Mouse (Mus musculus) forebrain, embryonic 16.5 days (tissue): ENCODE results near the gene Pex1. TPM values are rescaled to one million over a fixed set of nuclear protein-coding genes. Genes with fewer than 3 reads are reported as not detected.
"Not testable (repeated sequence)": the region's sequence is repeated elsewhere in the genome, so short reads cannot be mapped to it uniquely, and the experiment has no call there.

ENCODE experiments used
- ATAC-seq: fragments of 200-750 bp; cut with Nextera tagmentation; 2 replicates; pipeline ENCODE4 v1.8.0; 2017; ENCODE audit warnings: mild to moderate bottlenecking, moderate library complexity
- H3K27ac ChIP-seq: fragments of 300-500 bp; sonication (generic); 2 replicates; pipeline ENCODE4 v1.5.1; 2014; ENCODE audit warnings: low read length, control low read depth
- H3K27me3 ChIP-seq: fragments of 300-500 bp; sonication (generic); replicated peaks from 2 replicates; pipeline ENCODE4 v1.6.1; 2014; ENCODE audit warnings: low read length; ENCODE audit not compliant: control insufficient read depth, insufficient read depth
- H3K36me3 ChIP-seq: fragments of 300-500 bp; sonication (generic); 2 replicates; pipeline ENCODE4 v1.6.1; 2014; ENCODE audit not compliant: control insufficient read depth, insufficient read depth
- H3K4me1 ChIP-seq: fragments of 300-500 bp; sonication (generic); replicated peaks from 2 replicates; pipeline ENCODE4 v1.6.1; 2014; ENCODE audit warnings: low read length; ENCODE audit not compliant: control insufficient read depth, insufficient read depth
- H3K4me2 ChIP-seq: fragments of 300-500 bp; sonication (generic); 2 replicates; pipeline ENCODE4 v1.6.1; 2014; ENCODE audit warnings: mild to moderate bottlenecking, low read length, control low read depth
- H3K4me3 ChIP-seq: fragments of 300-500 bp; sonication (generic); replicated peaks from 2 replicates; pipeline ENCODE4 v1.5.1; 2014; ENCODE audit warnings: mild to moderate bottlenecking, low read length, control low read depth
- H3K9ac ChIP-seq: fragments of 300-500 bp; sonication (generic); replicated peaks from 2 replicates; pipeline ENCODE4 v1.6.1; 2014; ENCODE audit warnings: low read depth, low read length, control low read depth
- H3K9me3 ChIP-seq: fragments of 300-500 bp; sonication (generic); 2 replicates; pipeline ENCODE4 v1.6.1; 2016; ENCODE audit warnings: low read length; ENCODE audit not compliant: control insufficient read depth
- WGBS: fragments of 180-500 bp; shearing (Covaris S2); extraction: QIAGEN DNeasy Blood & Tissue Kit; methylation state at CpG from one replicate; pipeline ENCODE4 v1.1.7; 2014; 5-methylcytosine and 5-hydroxymethylcytosine counted together
- polyA plus RNA-seq: library from polyadenylated mRNA; unstranded; fragments of >200 nt; fragmentation: Nextera tagmentation; extraction: Ambion mirVana; gene quantifications from 2 replicates; pipeline ENCODE4 v1.2.1, GENCODE M21; 2015

The Pex1 gene
- polyA plus RNA-seq, 1 experiment from 2014 or later: 27.3 TPM

DNA sequence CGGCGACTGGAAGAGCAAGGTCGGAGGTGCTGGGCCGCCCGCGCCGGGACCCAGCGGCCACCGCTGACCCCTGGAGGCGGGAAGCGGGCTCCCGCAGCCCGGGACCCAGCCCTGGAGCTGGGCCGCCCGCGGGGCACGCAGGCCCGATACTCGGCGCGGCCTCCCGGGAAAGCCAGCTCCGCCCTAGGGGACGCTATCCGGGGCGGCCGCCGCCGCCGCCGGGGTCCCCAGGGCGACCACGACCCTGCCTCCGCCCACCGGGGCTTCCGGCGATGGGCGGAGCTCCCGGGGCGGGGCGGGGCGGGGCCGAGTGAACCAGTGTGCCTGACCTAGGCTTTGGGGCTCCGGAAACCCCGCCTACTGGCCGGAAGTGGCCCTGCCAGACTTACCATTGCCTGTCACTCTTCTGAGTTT lies 51.8 kb downstream of the Pex1 start:
- peaks cover 4% of the 10 kb centered on the region; the same call in 1 of the 2 replicates for H3K36me3 ChIP-seq
- peak; percentile 95 for ATAC-seq
- H3K4me3 ChIP-seq: peak overlapping the region; percentile 92
- H3K4me1 ChIP-seq: peaks cover 10% of the 10 kb centered on the region
- H3K4me2 ChIP-seq: peak overlapping the region; percentile 62
- peak overlapping the region; percentile 89 for H3K27ac ChIP-seq
- H3K9me3 ChIP-seq: no peaks in the 10 kb centered on the region
- H3K9ac ChIP-seq: peak overlapping the region; percentile 90
- WGBS: 0% methylated on average over 20 of the region's 46 CpGs
- H3K27me3 ChIP-seq: no peaks in the 10 kb centered on the region

GRCm38 (mm10) chr5:3648206-3648848 lies 52.5 kb downstream of the Pex1 start:
- Histone ChIP-seq H3K36me3 (peaks cover 4% of the 10 kb centered on the region; the same call in 1 of the 2 replicates), H3K27me3 (no peaks in the 10 kb centered on the region), H3K4me3 (no peak overlapping the region; the same call in 1 of the 2 replicates), H3K9ac (no peak overlapping the region), H3K4me2 (peak overlapping the region; percentile 62), H3K27ac (no peak overlapping the region), H3K4me1 (peaks cover 10% of the 10 kb centered on the region), H3K9me3 (no peaks in the 10 kb centered on the region)
- peak; percentile 8; the same call in 1 of the 2 replicates for ATAC-seq
- WGBS: 55% methylated on average over 4 of the region's 4 CpGs

- no peaks in the 10 kb centered on the region for H3K27me3 ChIP-seq
- WGBS: 74% methylated on average over 4 of the region's 4 CpGs
- no peak for ATAC-seq
- H3K4me2 ChIP-seq: no peak overlapping the region
- H3K4me1 ChIP-seq: peaks cover 10% of the 10 kb centered on the region
- H3K9me3 ChIP-seq: no peaks in the 10 kb centered on the region
- no peak overlapping the region for H3K27ac ChIP-seq
- no peak overlapping the region for H3K9ac ChIP-seq
- peaks cover 4% of the 10 kb centered on the region; the same call in 1 of the 2 replicates for H3K36me3 ChIP-seq
- H3K4me3 ChIP-seq: no peak overlapping the region
Measured at GRCm38 (mm10) chr5:3648849-3649210, 53.0 kb downstream of the Pex1 start.

GRCm38 (mm10) chr5:3650881-3651280 lies 55.0 kb downstream of the Pex1 start, which contains the start of gene Tmbim7:
Tmbim7 (plus strand) TSS chr5:3651181.
- no peaks in the 10 kb centered on the region for H3K27me3 ChIP-seq
- ATAC-seq: no peak

DNA sequence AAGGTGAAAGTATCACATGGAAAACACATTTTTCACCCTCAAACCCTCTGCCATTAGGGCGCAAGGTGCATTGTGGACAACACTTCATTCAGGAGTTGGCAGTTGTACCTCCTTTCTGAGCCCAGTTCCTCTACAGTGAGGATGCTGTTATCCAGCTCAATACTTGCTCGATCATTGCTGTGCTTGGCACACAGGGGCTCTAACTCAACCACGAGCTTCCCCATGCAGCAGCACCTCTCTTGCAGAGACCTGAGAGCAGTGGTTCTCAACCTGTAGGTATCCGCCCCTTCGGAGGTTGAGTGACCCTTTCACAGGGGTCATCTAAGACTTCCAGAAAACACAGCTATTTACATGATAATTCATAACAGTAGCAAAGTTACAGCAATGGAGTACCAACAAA lies 55.8 kb downstream of the Pex1 start:
- no peaks in the 10 kb centered on the region for H3K36me3 ChIP-seq
- H3K27me3 ChIP-seq: no peaks in the 10 kb centered on the region
- ATAC-seq: no peak
- H3K9ac ChIP-seq: no peak overlapping the region
- H3K9me3 ChIP-seq: no peaks in the 10 kb centered on the region
- H3K4me1 ChIP-seq: peaks cover under 1% of the 10 kb centered on the region
- no peak overlapping the region for H3K4me2 ChIP-seq
- no peak overlapping the region for H3K27ac ChIP-seq
- WGBS: 86% methylated on average over 5 of the region's 5 CpGs
- no peak overlapping the region for H3K4me3 ChIP-seq

More at GRCm38 (mm10) chr5:3650881-3651280, 55.0 kb downstream of the Pex1 start, which contains the start of gene Tmbim7:
- H3K36me3 ChIP-seq: no peaks in the 10 kb centered on the region
- no peak within 1 kb of the TSS for H3K4me3 ChIP-seq
- H3K4me1 ChIP-seq: peaks cover 5% of the 10 kb centered on the region
- no peaks in the 10 kb centered on the region for H3K9me3 ChIP-seq
- H3K9ac ChIP-seq: no peak within 1 kb of the TSS
- H3K4me2 ChIP-seq: no peak within 1 kb of the TSS
- H3K27ac ChIP-seq: no peak within 1 kb of the TSS
- 67% methylated on average over 6 of the region's 6 CpGs for WGBS

DNA sequence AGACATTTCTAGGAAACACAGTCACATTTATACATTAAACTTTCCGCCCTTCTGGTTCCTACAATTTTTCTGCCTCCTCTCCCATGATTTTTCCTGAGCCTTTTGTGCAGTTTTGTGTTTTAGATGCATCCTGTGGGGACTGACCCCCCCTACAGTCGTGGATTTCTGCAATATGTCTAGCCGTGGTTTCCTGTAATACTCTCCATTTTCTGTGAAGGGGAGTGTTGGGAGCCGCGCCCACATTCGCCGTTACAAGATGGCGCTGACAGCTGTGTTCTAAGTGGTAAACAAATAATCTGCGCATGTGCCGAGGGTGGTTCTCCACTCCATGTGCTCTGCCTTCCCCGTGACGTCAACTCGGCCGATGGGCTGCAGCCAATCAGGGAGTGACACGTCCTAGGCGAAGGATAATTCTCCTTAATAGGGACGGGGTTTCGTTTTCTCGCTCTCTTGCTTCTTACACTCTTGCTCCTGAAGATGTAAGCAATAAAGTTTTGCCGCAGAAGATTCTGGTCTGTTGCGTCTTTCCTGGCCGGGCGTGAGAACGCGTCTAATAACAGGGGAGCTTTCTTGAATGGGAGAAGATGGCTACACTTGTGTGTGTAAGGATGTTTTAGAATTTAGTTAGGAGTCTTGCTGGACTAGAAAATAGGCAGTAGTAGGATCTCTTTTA lies 57.2 kb downstream of the Pex1 start:
- not testable (repeated sequence) for H3K4me2 ChIP-seq, H3K4me3 ChIP-seq, ATAC-seq, H3K9me3 ChIP-seq, H3K4me1 ChIP-seq, H3K9ac ChIP-seq, H3K36me3 ChIP-seq, H3K27ac ChIP-seq, H3K27me3 ChIP-seq
- 94% methylated on average over 14 of the region's 25 CpGs for WGBS

GRCm38 (mm10) chr5:3653801-3654200 lies 57.9 kb downstream of the Pex1 start:
- 93% methylated on average over 4 of the region's 4 CpGs for WGBS

GRCm38 (mm10) chr5:3657085-3657484 lies 61.2 kb downstream of the Pex1 start, which contains the start of gene Gatad1:
Gatad1 (minus strand) TSS chr5:3657185.
- Histone ChIP-seq H3K4me3 (no peak within 1 kb of the TSS), H3K9ac (no peak within 1 kb of the TSS), H3K9me3 (no peaks in the 10 kb centered on the region), H3K27me3 (no peaks in the 10 kb centered on the region), H3K4me1 (no peaks in the 10 kb centered on the region), H3K27ac (no peak within 1 kb of the TSS), H3K36me3 (no peaks in the 10 kb centered on the region), H3K4me2 (no peak within 1 kb of the TSS)
- 89% methylated on average over 5 of the region's 5 CpGs for WGBS
- ATAC-seq: no peak

More at GRCm38 (mm10) chr5:3653801-3654200, 57.9 kb downstream of the Pex1 start:
- H3K27me3 ChIP-seq: no peaks in the 10 kb centered on the region
- H3K36me3 ChIP-seq: no peaks in the 10 kb centered on the region
- H3K4me2 ChIP-seq: no peak overlapping the region
- no peak overlapping the region for H3K27ac ChIP-seq
- no peaks in the 10 kb centered on the region for H3K9me3 ChIP-seq
- H3K4me3 ChIP-seq: no peak overlapping the region
- H3K4me1 ChIP-seq: no peaks in the 10 kb centered on the region
- no peak for ATAC-seq
- no peak overlapping the region for H3K9ac ChIP-seq

GRCm38 (mm10) chr5:3665225-3665624 lies 69.4 kb downstream of the Pex1 start:
- no peaks in the 10 kb centered on the region for H3K9me3 ChIP-seq
- H3K36me3 ChIP-seq: no peaks in the 10 kb centered on the region
- no peak overlapping the region for H3K4me2 ChIP-seq
- no peak overlapping the region for H3K9ac ChIP-seq
- no peaks in the 10 kb centered on the region for H3K4me1 ChIP-seq
- 94% methylated on average over 2 of the region's 2 CpGs for WGBS
- no peak overlapping the region for H3K27ac ChIP-seq
- no peak for ATAC-seq
- H3K4me3 ChIP-seq: no peak overlapping the region
- H3K27me3 ChIP-seq: no peaks in the 10 kb centered on the region
